Mouse (Mus musculus) monocyte, adult 59 days (primary cell): ENCODE data around the gene Fcgbp. TPM values are rescaled to one million over a fixed set of nuclear protein-coding genes. Genes with fewer than 3 reads are reported as not detected.

Experiments
- total RNA-seq, 2 experiments: library from RNA; stranded (reverse); gene quantifications; one replicate each; pipeline ENCODE4 v1.2.4; 2023

The Fcgbp gene
- not detected for total RNA-seq

GRCm38 (mm10) chr7:28070531-28071298, at the start of gene Fcgbp:
Gene Fcgbp, plus strand, starts transcription at chr7:28071236.

GRCm38 (mm10) chr7:28049476-28050409, 21.3 kb upstream of the Fcgbp start, which contains the start of gene Psmc4:
Gene Psmc4, minus strand, starts transcription at chr7:28050101.

GRCm38 (mm10) chr7:28129166-28129565, 58.1 kb downstream of the Fcgbp start, which contains the start of gene 9530053A07Rik:
Gene 9530053A07Rik, plus strand, starts transcription at chr7:28129466.

GRCm38 (mm10) chr7:28169489-28170422, 98.7 kb downstream of the Fcgbp start, which contains the start of gene Fbl:
Gene Fbl, plus strand, starts transcription at chr7:28169710.

Other genes starting within 250 kb of the Fcgbp start
- gene Zfp59, start 232.6 kb upstream of the Fcgbp start, total RNA-seq = 1 to 10 TPM; 2.1 TPM
- 10 to 100 TPM in 1 of 2 experiments, 1 to 10 TPM in 1; 8.7 to 10.3 TPM for gene Zfp607a, start 213.7 kb upstream of the Fcgbp start, total RNA-seq
- gene Zfp974, start 141.8 kb upstream of the Fcgbp start, total RNA-seq = 1 to 10 TPM; 5.9 to 9.1 TPM
- 1 to 10 TPM; 7.3 to 8.5 TPM for gene Zfp780b, start 92.1 kb upstream of the Fcgbp start, total RNA-seq
- 1 to 10 TPM; 1.9 to 2.8 TPM for gene Zfp850, start 57.1 kb upstream of the Fcgbp start, total RNA-seq
- gene Psmc4, start 21.1 kb upstream of the Fcgbp start, total RNA-seq = 10 to 100 TPM; 78.9 to 80.8 TPM
- not detected for gene 9530053A07Rik, start 58.2 kb downstream of the Fcgbp start, total RNA-seq
- gene Fbl, start 98.5 kb downstream of the Fcgbp start, total RNA-seq = 100 to 1,000 TPM; 127 to 139 TPM
- gene Dyrk1b, start 108.2 kb downstream of the Fcgbp start, total RNA-seq = 10 to 100 TPM; 14.8 to 15.4 TPM
- 1 to 10 TPM; 1.6 to 2.3 TPM for gene Eid2, start 196.6 kb downstream of the Fcgbp start, total RNA-seq
- gene Eid2b, start 206.5 kb downstream of the Fcgbp start, total RNA-seq = 1 to 10 TPM; 6.0 to 7.1 TPM
- not detected for gene Selenov, start 219.9 kb downstream of the Fcgbp start, total RNA-seq
- not detected for gene Dll3, start 231.0 kb downstream of the Fcgbp start, total RNA-seq
- gene Timm50, start 240.8 kb downstream of the Fcgbp start, total RNA-seq = 10 to 100 TPM; 28.9 to 29.0 TPM